Mouse (Mus musculus): ENCODE data around the gene Hist1h2bb.

Gene Hist1h2bb

DNA sequence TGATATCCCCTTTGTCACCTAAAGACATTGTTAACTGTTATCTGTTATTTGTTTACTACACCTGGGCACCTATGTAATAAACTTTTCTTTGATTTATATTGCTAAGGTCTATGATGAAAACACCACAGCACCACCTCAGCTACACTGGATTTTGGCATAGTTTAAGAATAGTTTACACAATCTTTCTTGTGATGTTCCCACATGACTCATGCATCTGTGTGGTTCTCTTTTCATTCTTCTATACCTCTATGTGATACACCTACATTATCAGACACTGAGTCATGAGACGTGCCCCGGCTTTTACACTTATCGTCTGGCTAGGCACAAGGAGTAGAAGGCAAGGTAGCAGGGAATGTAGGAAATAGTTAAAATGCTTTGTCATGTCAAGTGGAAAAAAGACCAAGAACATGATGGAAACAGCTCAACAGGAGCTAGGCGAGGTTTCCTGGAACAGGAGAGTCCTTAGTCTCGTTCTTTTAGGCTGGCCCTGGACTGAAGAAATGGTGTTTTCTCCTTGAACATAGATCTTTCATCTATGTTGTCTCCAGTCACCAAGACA, 3.1 kb downstream of the Hist1h2bb start:
- no peak for DNase-seq (ENCODE audit: low spot score)

DNA sequence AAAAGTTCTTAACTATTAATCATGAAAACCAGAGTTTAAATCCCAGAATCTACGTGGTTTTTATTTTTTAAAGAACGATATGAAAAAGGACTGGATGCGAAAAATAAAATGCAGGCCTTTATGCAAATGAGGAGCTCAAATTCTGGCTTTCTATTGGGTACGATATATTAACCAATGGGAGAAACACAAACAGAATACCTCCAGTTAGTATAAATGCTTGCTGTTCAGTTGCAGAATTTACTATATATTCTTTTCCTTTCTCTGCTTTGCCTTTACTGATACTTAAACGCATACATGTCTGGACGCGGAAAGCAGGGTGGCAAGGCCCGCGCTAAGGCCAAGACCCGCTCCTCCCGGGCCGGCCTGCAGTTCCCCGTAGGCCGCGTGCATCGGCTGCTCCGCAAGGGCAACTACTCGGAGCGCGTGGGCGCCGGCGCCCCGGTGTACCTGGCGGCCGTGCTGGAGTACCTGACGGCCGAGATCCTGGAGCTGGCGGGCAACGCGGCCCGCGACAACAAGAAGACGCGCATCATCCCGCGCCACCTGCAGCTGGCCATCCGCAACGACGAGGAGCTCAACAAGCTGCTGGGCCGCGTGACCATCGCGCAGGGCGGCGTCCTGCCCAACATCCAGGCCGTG, 4.4 kb downstream of the Hist1h2bb start, which contains the start of gene Hist1h2ab:
Gene Hist1h2ab (plus strand): TSS at position 288 of the 639 bp plus-strand sequence.
- DNase-seq (ENCODE audit: low spot score), result peak; percentile 40

DNA sequence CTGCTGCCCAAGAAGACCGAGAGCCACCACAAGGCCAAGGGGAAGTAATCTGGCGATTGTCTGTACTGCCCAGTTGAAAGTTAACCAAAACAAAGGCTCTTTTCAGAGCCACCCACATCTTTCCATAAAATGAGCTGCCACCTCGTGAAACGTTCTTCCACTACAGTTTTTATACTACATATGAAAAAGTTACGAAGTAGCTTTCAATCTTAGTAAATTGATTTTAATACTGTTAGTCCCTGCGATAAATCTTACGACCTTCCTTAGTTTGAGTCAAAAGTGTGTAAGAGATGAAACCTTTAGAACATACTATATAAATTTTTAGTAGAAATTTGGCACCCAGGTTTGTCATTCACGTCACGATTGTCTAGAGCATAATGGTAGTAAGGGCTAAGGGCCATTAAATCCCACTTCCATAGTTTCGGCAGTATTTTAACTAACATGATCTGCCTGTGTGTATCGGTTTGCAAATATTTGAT, 5.0 kb downstream of the Hist1h2bb start:
- DNase-seq (ENCODE audit: low spot score), result no peak

DNA sequence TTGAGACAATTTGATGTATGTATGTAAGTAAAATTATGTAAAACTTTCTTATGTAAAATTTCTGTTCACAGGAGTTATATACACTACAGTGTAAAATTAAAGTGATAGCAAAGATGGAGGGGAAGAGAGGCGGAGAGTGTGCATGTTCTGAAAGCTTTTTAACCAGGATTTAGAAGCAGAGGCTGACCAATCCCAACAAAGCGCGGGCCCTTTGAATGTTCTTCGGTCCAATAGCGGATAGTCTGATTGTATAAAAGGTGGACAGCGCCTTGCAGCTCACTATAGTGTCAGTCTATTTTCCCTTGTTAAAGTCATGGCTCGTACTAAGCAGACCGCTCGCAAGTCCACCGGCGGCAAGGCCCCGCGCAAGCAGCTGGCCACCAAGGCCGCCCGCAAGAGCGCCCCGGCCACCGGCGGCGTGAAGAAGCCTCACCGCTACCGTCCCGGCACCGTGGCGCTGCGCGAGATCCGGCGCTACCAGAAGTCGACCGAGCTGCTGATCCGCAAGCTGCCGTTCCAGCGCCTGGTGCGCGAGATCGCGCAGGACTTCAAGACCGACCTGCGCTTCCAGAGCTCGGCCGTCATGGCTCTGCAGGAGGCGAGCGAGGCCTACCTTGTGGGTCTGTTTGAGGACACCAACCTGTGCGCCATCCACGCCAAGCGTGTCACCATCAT, 5.7 kb downstream of the Hist1h2bb start, which contains the start of gene Hist1h3b:
Gene Hist1h3b (plus strand): TSS at position 201 of the 675 bp plus-strand sequence.
- DNase-seq (ENCODE audit: low spot score), result peak; percentile 90

DNA sequence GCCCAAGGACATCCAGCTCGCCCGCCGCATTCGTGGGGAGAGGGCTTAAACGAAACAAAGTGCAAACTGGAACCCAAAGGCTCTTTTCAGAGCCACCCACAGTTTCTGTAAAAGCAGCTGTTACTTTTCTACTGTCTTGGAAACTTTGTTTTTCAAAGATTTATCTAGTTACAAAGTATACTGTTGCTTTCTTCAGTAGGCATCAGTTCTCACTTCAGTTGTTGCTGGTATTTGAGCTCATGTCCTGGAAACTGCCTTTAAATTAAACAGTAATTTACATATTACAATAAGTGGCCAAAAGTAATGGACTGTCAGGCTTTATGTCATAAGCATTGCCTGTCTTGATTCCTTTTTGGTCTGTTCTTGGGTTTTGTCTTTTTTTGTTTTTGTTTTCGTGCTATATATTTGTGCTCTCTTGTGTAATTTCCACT, 6.2 kb downstream of the Hist1h2bb start:
- no peak for DNase-seq (ENCODE audit: low spot score)

DNA sequence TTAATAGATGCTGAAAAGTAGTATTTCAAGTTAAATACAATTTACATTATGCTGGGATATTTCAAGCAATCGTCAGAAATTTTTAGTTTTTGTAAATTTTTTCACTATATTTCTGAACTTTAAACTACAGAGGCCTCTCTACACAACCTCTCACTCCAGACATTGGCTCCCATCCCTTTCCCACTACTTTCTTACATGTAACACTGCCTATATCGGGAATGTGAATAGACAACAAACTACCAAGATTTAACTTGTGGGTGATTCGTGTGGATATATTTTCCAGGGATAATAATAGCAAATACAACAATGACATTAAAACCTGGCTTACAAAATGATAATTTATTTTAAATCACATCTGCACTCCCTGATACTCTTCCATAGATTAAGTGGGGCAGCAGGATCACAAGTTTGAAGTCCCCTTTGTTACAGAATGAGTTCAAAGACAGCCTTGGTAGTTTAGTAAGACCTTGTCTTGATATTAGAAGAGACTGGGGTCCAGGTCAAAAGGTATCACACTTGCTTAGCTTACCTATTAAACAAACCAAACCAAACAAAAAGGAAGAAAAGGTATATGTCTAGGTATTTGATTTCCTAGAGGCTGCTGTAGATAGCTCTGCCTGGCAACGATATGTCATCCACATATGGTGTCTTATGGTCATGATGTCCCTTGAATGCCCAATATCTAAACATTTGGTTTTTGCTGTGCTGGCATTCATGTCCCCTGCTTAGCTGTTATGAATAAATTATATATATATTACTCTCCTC, 7.0 kb downstream of the Hist1h2bb start:
- DNase-seq (ENCODE audit: low spot score), result no peak

DNA sequence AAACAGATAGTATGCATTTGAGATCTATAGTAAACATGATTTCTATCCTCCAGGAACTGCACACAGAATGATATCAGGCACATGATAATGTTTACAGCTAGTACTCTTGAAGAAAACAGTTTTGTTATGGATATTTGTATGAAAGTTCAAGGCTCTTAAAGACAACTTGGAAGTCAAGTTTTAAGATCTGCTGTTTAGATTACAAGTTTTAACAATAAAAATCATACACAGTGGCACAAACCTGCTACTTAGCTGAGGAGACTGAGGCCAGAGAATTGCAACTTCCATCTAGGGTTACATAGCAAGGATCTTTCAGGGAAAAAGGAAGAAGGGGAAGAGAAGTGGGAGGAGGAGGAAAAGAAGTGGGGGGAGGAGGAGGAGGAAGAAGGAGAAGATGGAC, 8.5 kb downstream of the Hist1h2bb start:
- no peak for DNase-seq (ENCODE audit: low spot score)

DNA sequence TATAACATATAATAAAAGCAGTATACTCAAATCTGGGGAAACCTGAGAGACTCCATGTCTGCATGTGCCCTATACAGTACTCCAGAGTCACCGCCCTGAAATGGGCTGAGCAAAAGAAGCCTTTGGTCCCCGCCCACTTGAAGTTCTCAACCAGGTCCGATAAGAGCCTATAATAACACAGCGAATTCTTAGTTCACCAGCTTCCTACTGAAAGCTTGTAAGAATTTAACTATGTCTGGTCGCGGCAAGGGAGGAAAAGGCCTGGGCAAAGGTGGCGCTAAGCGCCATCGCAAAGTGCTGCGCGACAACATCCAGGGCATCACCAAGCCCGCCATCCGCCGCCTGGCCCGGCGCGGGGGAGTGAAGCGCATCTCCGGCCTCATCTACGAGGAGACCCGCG, 10.3 kb downstream of the Hist1h2bb start, which contains the start of gene Hist1h4b:
Gene Hist1h4b (plus strand): TSS at position 224 of the 400 bp plus-strand sequence.
- DNase-seq (ENCODE audit: low spot score), result peak; percentile 92

DNA sequence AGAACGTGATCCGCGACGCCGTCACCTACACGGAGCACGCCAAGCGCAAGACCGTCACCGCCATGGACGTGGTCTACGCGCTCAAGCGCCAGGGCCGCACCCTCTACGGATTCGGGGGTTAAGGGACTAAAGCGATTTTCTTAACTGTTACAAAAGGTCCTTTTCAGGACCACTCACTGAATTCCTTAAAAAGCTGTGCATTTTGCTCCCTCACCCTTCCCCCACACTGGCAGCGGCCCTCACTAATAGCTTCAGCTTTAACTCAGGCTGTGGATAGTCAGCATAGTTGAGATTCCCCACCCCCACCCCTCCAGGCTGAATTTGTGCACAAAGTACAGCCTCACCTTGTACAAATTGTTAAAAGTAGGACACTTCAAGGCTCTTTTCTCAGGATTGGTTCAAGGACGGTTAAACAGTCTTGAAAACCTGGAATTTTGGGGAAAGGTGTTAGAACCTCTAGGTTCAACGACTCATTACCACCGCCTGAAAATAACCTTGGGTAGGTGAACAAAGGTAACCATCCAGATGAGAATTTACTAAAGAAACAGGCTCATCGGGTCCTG, 10.8 kb downstream of the Hist1h2bb start:
- no peak for DNase-seq (ENCODE audit: low spot score)

DNA sequence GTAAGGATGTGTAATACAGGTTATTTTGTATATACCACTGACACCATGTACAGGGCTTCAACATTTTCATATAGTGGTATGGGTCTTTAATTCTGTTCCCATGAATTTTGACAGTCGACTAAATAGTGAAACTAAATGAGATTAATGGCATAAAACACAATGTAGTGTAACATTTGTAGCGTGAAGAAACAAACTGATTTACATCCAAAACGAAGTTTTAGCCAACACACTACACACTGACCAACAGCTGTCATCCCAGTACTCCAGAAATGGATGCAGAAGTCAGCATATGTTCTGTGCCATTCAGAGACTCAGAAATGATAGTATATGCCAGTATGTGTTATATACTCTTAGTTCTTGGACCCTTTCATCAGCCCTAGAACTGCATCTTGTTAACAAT, 11.4 kb downstream of the Hist1h2bb start:
- no peak for DNase-seq (ENCODE audit: low spot score)

DNA sequence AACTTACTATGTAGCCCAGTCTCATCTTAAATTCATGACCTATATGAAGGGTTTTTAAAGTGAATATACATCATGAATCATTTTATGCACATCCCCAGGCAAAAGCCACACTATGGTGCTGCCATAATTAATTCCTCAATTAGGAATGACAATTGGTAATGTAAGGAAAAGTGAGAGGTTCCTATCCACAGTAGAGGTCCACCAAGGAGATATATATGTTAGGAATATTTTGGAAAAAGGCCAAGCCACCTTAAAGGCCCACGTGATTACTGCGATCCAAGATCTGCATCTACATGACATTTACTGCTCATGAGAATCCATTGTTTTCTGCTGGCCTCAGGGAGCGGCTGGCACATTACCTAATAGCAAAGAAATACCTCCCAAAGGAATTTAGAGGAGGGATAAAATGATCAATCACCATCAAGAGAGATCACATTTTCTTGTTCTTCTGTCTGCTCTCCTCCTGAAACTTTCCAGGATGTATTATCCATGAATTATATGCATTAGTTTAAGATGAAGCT, 12.8 kb downstream of the Hist1h2bb start:
- DNase-seq (ENCODE audit: low spot score), result no peak

DNA sequence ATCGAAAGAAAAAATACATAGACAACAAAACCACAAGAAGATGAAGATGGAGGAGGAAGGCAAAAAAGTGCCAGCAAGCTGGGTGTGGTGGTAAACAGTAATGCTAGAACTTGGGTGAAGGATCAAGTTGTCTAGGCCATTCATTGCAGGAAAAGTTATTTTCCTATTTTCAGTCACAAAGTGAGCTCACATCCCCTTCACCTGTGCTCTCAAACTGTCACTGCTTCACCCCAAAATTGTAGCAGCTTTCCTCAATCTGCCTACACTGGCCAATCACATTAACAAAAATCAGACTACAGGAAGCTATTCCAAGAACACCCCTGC, 13.3 kb downstream of the Hist1h2bb start:
- DNase-seq (ENCODE audit: low spot score), result no peak

DNA sequence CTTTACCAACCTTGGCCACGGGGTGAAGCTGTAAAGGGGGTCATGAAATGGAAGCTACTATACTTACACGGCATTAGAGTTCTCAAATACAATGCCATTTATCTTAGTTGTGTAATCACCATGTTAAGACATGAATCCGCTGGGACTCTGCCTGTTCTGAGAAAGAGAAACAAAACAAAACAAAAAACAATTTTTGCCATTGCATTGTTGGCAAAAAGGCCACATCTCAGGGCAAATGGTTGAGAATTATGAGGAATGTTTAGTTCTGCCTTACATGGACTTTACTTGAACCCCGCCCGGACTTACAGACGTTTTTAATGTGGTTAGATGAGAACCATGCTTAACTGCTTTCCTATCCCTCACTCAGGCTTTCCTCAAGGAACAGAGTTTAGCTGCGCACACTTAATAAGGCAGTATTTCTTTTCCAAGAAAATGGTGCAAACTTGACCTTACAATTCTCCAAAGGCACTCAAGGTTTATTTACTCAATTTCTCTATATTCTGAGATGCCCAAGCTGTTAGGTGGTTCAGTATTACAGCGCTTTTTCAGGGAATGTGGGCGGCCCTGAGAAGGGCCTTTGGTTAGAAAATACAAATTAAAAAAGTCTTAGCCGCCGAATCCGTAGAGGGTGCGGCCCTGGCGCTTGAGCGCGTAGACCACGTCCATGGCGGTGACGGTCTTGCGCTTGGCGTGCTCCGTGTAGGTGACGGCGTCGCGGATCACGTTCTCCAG, 13.9 kb downstream of the Hist1h2bb start:
- no peak for DNase-seq (ENCODE audit: low spot score)

DNA sequence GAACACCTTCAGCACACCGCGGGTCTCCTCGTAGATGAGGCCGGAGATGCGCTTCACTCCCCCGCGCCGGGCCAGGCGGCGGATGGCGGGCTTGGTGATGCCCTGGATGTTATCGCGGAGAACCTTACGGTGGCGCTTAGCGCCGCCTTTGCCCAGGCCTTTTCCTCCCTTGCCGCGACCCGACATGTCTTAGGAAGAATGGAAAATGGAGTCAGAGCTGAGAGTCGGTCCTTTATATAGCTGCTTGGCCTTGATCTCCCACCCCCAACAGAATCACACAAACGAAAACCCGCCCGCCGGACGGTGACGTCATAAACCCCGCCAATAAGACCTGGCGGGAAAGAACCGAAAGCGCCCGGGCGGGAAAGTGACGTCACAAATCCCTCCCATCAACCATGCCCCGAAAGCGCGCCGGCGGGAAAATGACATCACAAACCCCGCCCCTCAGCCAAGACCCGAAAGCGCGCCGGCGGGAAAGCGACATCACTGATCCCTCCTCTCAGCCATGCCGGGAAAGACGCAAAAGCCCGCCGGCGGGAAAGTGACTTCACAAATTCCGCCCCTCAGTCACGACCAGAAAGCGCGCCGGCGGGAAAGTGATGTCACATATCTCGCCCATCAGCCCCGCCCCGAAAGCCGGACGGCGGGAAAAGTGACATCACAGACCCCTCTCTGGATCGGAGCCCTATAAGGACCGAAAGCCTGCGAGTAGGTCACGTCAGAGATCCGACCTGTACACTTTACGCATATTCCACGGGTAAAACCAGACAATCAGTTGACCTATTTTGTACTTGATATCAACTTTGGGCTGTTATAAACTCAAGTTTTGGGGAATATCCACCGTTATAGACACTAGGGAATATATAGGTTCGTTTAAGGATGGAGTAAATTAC, 14.7 kb downstream of the Hist1h2bb start, which contains the start of gene Hist1h4a:
Gene Hist1h4a (minus strand): TSS at position 259 of the 893 bp plus-strand sequence.
- DNase-seq (ENCODE audit: low spot score), result peak; percentile 99

DNA sequence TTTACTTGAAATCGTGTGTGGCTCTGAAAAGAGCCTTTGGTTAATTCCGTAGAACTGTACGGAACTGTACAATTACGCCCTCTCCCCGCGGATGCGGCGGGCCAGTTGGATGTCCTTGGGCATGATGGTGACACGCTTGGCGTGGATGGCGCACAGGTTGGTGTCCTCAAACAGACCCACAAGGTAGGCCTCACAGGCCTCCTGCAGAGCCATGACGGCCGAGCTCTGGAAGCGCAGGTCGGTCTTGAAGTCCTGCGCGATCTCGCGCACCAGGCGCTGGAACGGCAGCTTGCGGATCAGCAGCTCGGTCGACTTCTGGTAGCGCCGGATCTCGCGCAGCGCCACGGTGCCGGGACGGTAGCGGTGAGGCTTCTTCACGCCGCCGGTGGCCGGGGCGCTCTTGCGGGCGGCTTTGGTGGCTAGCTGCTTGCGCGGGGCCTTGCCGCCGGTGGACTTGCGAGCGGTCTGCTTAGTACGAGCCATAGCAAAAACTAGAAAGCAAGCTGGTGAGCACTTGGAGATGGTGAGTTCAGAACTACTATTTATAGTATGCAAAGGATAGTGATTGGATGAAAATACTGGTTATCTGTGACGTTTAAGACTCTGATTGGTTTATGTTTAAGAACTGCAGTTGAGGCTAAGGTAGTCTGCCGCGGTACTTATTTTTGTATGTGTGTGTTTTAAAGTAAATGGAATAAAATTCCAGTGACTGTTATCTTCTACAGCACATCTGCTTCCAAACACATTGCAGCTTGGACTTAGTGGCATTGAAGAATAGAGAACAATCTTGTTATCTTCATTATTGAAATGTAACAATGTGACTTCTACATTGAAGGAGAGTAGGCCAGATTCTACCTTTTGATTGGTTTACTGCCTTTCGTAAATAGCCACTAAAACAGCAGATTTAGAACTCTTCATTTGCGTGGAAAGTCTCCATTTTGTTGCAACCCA, 15.6 kb downstream of the Hist1h2bb start, which contains the start of gene Hist1h3a:
Gene Hist1h3a (minus strand): TSS at position 516 of the 951 bp plus-strand sequence.
- DNase-seq (ENCODE audit: low spot score), result peak; percentile 53

DNA sequence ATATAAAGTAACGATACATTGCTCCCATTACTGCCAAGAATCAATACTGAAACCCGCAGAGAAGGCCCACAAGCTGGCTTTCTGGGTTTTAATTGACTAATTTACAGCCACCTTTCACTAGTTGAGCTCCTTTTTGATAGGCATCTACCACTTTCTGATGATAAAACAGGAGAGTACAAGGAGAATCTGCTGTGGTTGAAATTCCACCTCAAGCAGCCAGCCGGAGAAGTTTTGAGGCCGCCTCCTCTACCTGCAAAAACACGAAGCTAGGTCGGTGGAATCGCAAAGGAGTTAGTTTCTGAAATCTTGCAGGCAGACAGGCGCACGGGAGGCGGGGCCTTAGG, 16.7 kb downstream of the Hist1h2bb start:
- DNase-seq (ENCODE audit: low spot score), result no peak

DNA sequence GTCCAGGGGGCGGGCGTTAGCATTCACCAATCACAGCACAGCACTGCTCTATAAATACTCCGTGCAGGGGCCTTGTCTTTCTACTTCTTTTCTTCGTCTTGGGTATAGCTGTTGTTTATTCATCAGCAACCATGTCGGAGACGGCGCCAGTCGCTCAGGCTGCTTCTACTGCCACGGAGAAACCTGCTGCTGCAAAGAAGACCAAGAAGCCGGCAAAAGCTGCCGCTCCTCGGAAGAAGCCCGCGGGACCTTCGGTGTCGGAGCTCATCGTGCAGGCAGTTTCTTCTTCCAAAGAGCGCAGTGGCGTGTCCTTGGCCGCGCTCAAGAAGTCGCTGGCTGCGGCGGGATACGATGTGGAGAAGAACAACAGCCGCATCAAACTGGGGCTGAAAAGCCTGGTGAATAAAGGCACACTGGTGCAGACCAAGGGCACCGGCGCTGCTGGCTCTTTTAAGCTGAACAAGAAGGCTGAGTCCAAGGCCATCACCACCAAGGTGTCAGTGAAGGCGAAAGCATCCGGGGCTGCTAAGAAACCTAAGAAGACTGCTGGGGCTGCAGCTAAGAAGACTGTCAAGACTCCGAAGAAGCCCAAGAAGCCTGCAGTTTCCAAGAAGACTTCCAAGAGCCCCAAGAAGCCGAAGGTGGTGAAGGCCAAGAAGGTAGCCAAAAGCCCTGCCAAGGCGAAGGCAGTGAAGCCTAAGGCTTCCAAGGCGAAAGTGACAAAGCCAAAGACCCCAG, 17.2 kb downstream of the Hist1h2bb start, which contains the start of gene Hist1h1a:
Gene Hist1h1a (plus strand): TSS at position 81 of the 738 bp plus-strand sequence.
- peak; percentile 84 for DNase-seq (ENCODE audit: low spot score)

All from urinary bladder, postnatal 14 days (tissue).